Mouse (Mus musculus) neutrophil, adult 59 days (primary cell): Measurements from ENCODE around the gene Elavl3. TPM values are rescaled to one million over a fixed set of nuclear protein-coding genes. Genes with fewer than 3 reads are reported as not detected.

Experiments used
- total RNA-seq, 2 experiments: library from RNA; stranded (reverse); gene quantifications; 1 replicate in 1 of 2; 2 replicates in 1 of 2; pipeline ENCODE4 v1.2.4; 2023

Gene Elavl3
- not detected for total RNA-seq

GRCm38 (mm10) chr9:22051958-22052254 is at the start of gene Elavl3:
Gene Elavl3, minus strand, starts transcription at chr9:22052023.

GRCm38 (mm10) chr9:22098993-22099696 is 47.3 kb upstream of the Elavl3 start, which contains the start of gene Cnn1:
Gene Cnn1, plus strand, starts transcription at chr9:22099216.

DNA sequence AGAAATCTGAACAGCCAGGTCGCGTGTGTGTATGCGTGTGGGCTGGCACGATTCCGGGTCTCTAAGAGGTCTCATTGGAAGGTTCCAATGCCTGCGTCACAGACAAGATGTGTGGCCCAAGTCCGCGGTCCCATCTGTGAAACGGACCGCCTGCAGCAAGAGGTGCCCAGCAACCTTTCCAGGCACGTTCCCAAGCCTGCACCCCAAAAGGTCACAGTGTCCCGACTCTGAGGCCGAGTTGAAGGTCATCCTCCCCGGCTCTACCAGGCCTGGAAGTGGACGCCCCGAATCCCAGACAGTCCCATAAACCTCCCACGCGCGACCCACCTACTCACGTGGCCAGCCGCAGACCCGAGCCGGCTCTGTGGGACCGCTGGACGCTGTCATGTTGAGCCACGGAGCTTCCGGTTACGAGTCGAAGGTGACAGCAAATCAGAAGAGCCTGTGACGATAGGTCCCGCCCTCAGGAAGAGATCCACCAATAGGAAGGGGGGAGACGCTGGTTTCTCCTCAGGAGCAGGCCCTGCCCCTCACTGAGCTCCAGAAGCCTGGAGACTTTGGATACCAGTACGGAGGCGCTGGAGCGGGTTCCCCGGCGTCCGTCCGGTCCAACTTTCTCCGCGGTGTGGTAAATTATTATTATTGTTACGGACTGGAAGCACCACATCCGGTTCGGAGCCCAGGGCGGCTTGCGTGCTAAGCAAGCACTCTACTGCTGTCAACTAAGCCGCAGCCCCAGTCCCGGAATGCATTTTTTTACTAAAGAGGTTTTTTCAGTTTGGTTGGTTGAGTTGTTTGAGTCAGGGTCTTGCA is 33.4 kb upstream of the Elavl3 start, which contains the start of gene Ecsit:
Ecsit (minus strand) TSS at position 417 of the 813 bp plus-strand sequence.

DNA sequence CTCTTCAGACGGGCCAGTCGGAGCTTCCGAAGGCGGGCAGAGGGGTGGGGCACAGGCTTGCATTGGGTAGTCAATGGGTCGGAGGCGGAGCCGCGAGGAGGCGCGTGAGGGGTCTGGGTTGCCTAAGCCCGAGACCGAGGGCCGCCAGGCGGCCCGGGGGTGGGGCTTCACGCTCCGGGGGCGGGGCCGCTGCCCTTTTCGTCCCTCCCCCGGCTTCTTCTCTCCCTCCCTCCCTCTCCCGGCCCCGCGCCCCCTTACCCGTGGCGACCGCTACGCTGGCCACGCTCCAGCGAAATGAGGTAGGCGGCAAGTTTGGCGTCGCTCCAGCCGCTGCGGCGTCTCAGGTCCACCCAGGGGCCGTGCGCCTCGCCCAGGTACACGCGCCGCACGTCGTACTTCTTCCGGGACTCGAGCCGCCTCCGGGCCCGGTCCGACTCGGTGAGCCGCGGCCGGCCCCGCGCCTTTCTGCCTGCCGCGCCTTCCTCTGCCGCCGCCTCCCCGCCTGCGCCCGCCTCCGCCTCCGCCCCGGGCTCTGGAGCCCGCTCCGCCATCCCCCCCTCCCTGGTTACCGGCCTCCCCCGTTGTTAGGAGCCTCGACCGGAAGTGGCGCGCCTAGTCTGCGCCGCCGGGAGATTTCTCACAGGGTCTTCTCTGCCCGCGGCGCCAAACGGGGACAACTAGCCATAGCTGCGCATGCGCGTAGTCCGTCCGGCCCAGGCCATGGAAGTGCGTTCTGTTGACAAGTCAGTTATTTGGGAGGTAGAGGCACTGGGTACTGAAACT is 19.2 kb upstream of the Elavl3 start, which contains the start of the genes Gm49318 and Zfp653:
Gm49318 (minus strand) TSS at position 469 of the 783 bp plus-strand sequence.
Zfp653 (minus strand) TSS at position 586 of the 783 bp plus-strand sequence.

GRCm38 (mm10) chr9:22002194-22003162 is 49.3 kb downstream of the Elavl3 start, which contains the start of the genes Ccdc151 and Prkcsh:
Gene Ccdc151, minus strand, starts transcription at chr9:22002634.
Gene Prkcsh, plus strand, starts transcription at chr9:22002806.

DNA sequence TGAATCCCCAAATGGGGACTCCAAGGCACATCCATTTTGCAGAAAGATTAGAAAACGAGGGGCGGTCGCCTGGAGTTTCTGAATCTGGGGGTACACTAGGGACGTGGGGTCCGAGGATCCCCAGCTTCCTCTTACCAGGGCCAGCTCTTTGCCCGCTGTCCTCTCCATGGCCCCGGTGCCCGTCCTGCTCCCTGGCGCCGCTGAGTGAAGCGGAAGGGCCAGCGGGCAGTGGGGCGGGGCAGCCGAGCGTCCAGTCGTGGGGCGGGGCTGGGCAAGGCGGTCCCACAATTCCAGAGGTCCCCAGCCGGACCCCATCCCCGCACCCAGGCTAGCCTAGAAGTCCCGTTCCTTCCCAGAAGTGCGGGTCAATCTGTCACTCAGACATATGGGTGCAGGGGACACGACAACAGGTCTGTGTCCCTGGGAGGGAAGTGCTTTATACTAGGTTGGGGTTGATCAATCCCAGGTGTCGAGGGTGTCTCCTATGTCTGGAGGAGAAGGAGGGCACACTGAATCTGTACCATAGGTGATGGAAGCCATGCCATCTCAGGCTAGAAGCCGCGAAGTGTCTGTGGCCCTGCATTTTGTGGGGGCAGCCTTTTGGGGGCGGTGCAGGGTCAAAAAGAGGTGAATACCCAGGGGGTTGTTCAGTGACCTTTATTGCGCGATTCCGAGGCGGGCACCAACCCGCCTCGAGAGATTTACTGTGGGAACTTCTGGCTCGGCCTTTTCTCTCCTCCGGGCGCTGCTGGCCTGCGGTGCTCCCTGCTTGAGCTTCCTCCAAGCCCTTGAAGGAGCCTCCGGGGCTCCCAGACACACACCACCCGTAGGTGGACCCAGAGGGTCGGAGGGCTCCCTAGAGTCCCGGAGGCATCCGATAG is 62.4 kb downstream of the Elavl3 start, which contains the start of gene Rgl3:
Rgl3 (minus strand) TSS at position 217 of the 881 bp plus-strand sequence.

Other genes starting within 250 kb of the Elavl3 start
- gene Angptl8, start 216.5 kb downstream of the Elavl3 start, total RNA-seq, result not detected
- 1 to 10 TPM; 1.6 to 2.4 TPM for gene Dock6, start 199.4 kb downstream of the Elavl3 start, total RNA-seq
- gene Rab3d, start 133.8 kb downstream of the Elavl3 start, total RNA-seq, result 100 to 1,000 TPM; 172 to 188 TPM
- gene Ccdc159, start 124.6 kb downstream of the Elavl3 start, total RNA-seq, result 1 to 10 TPM; 1.3 TPM
- 10 to 100 TPM; 16.9 to 18.5 TPM for gene Tmem205, start 124.5 kb downstream of the Elavl3 start, total RNA-seq
- gene Plppr2, start 115.0 kb downstream of the Elavl3 start, total RNA-seq, result 1 to 10 TPM; 1.0 TPM
- 1 to 10 TPM; 3.6 to 5.4 TPM for gene Swsap1, start 96.3 kb downstream of the Elavl3 start, total RNA-seq
- gene Epor, start 88.5 kb downstream of the Elavl3 start, total RNA-seq, result 1 to 10 TPM; 3.4 to 8.7 TPM
- gene Rgl3, start 62.6 kb downstream of the Elavl3 start, total RNA-seq, result not detected
- gene Ccdc151, start 49.4 kb downstream of the Elavl3 start, total RNA-seq, result not detected
- gene Prkcsh, start 49.2 kb downstream of the Elavl3 start, total RNA-seq, result 10 to 100 TPM; 53.0 to 58.7 TPM
- not detected for gene Gm49318, start 19.2 kb upstream of the Elavl3 start, total RNA-seq
- 10 to 100 TPM in 1 of 2 experiments, 1 to 10 TPM in 1; 8.4 to 12.0 TPM for gene Zfp653, start 19.4 kb upstream of the Elavl3 start, total RNA-seq
- gene Ecsit, start 33.4 kb upstream of the Elavl3 start, total RNA-seq, result 1 to 10 TPM; 7.1 to 8.9 TPM
- gene Cnn1, start 47.2 kb upstream of the Elavl3 start, total RNA-seq, result not detected
- 10 to 100 TPM; 35.8 to 42.7 TPM for gene Elof1, start 65.1 kb upstream of the Elavl3 start, total RNA-seq
- gene Acp5, start 83.7 kb upstream of the Elavl3 start, total RNA-seq, result 10 to 100 TPM; 17.1 to 26.9 TPM
- gene Pigyl, start 104.8 kb upstream of the Elavl3 start, total RNA-seq, result 10 to 100 TPM; 14.6 to 16.6 TPM
- gene Zfp872, start 136.1 kb upstream of the Elavl3 start, total RNA-seq, result not detected
- gene Zfp809, start 173.7 kb upstream of the Elavl3 start, total RNA-seq, result 10 to 100 TPM; 15.5 TPM
- under 1 TPM; 0.31 to 0.40 TPM for gene Zfp599, start 207.9 kb upstream of the Elavl3 start, total RNA-seq